Mouse (Mus musculus) urinary bladder, adult 2 months (tissue): ENCODE data around the gene Josd2. TPM values are rescaled to one million over a fixed set of nuclear protein-coding genes. Genes with fewer than 3 reads are reported as not detected.

Experiments
- DNase-seq: peaks from one replicate; pipeline ENCODE4 v3.0.0; 2022; ENCODE audit warnings: low spot score
- polyA plus RNA-seq: library from polyadenylated mRNA; depleted of rRNA; stranded (reverse); fragments of >200 nt; gene quantifications from 2 replicates; pipeline ENCODE4 v1.2.3, GENCODE M21; 2012

Gene Josd2
- polyA plus RNA-seq, 1 experiment, result 110 TPM

GRCm38 (mm10) chr7:44471880-44472557 lies 4.2 kb downstream of the Josd2 start:
- DNase-seq, result peak; percentile 8

GRCm38 (mm10) chr7:44472558-44472885 lies 4.7 kb downstream of the Josd2 start:
- no peak for DNase-seq

- no peak for DNase-seq
Observed at GRCm38 (mm10) chr7:44472961-44473646, 5.3 kb downstream of the Josd2 start.

- no peak for DNase-seq
Observed at GRCm38 (mm10) chr7:44474419-44474818, 6.6 kb downstream of the Josd2 start.

GRCm38 (mm10) chr7:44475046-44475614 lies 7.3 kb downstream of the Josd2 start:
- DNase-seq, result no peak

GRCm38 (mm10) chr7:44482836-44483435 lies 15.2 kb downstream of the Josd2 start:
- DNase-seq, result no peak

- no peak for DNase-seq
Observed at GRCm38 (mm10) chr7:44484109-44484508, 16.3 kb downstream of the Josd2 start.

- peak; percentile 49 for DNase-seq
Observed at GRCm38 (mm10) chr7:44484841-44485571, 17.2 kb downstream of the Josd2 start.

- no peak for DNase-seq
Observed at GRCm38 (mm10) chr7:44485572-44486195, 17.9 kb downstream of the Josd2 start.

GRCm38 (mm10) chr7:44486927-44487575 lies 19.3 kb downstream of the Josd2 start:
- peak; percentile 16 for DNase-seq

- DNase-seq, result no peak
Observed at GRCm38 (mm10) chr7:44487936-44488335, 20.2 kb downstream of the Josd2 start.

- DNase-seq, result peak; percentile 15
Observed at GRCm38 (mm10) chr7:44488545-44488944, 20.8 kb downstream of the Josd2 start.

- DNase-seq, result no peak
Observed at GRCm38 (mm10) chr7:44490281-44490680, 22.5 kb downstream of the Josd2 start.

- DNase-seq, result no peak
Observed at GRCm38 (mm10) chr7:44491391-44491790, 23.6 kb downstream of the Josd2 start.

- peak; percentile 18 for DNase-seq
Observed at GRCm38 (mm10) chr7:44492166-44492826, 24.5 kb downstream of the Josd2 start.

- peak; percentile 18 for DNase-seq
Observed at GRCm38 (mm10) chr7:44494681-44495080, 26.9 kb downstream of the Josd2 start.

- DNase-seq, result no peak
Observed at GRCm38 (mm10) chr7:44495086-44495485, 27.3 kb downstream of the Josd2 start.

- peak; percentile 98 for DNase-seq
Observed at GRCm38 (mm10) chr7:44495992-44496770, 28.4 kb downstream of the Josd2 start, which contains the start of the genes Emc10 and Fam71e1. Emc10 (minus strand) TSS chr7:44496529. Fam71e1 (plus strand) TSS chr7:44496581.

GRCm38 (mm10) chr7:44496771-44497109 lies 29.0 kb downstream of the Josd2 start:
- no peak for DNase-seq
